Mouse (Mus musculus): ENCODE results near the gene Bclaf3. TPM values are rescaled to one million over a fixed set of nuclear protein-coding genes. Genes with fewer than 3 reads are reported as not detected.
"Not testable (repeated sequence)": the region's sequence is repeated elsewhere in the genome, so short reads cannot be mapped to it uniquely, and the experiment has no call there.

The Bclaf3 gene
- polyA plus RNA-seq (2015; fragmentation: Nextera tagmentation; extraction: Ambion mirVana) = 7.7 and 9.9 TPM in 2 replicates

GRCm38 (mm10) chrX:159526388-159526787 is at the start of gene Bclaf3:
Bclaf3 (plus strand) TSS chrX:159526688.
- 79% methylated on average over 6 of the region's 6 CpGs for WGBS (ENCODE audit: insufficient replicate concordance)
- Histone ChIP-seq H3K4me1 (replicated peaks) (no peaks in the 10 kb centered on the region), H3K4me3 (replicated peaks) (no peak within 1 kb of the TSS), H3K27me3 (no peaks in the 10 kb centered on the region), H3K36me3 (no peaks in the 10 kb centered on the region), H3K4me2 (no peak within 1 kb of the TSS), H3K9ac (no peak within 1 kb of the TSS), H3K9me3 (replicated peaks) (no peaks in the 10 kb centered on the region), H3K27ac (no peak within 1 kb of the TSS)
- DNase-seq = no peak
- ATAC-seq (ENCODE audit: low read depth) = no peak

- H3K27ac ChIP-seq = peak overlapping the region; percentile 80
- 45% methylated on average over 4 of the region's 4 CpGs for WGBS (ENCODE audit: insufficient replicate concordance)
- ATAC-seq (ENCODE audit: low read depth) (peak; percentile 80), DNase-seq (peak; percentile 45)
- H3K9me3 ChIP-seq (replicated peaks); H3K4me3 ChIP-seq (replicated peaks); H3K36me3 ChIP-seq; H3K27me3 ChIP-seq; H3K9ac ChIP-seq: not testable (repeated sequence)
- H3K4me1 ChIP-seq (replicated peaks) = peaks cover 23% of the 10 kb centered on the region
- peak overlapping the region; percentile 47 for H3K4me2 ChIP-seq
Measured at GRCm38 (mm10) chrX:159478243-159478940, 48.1 kb upstream of the Bclaf3 start.

- Histone ChIP-seq H3K27ac (no peak overlapping the region), H3K9ac (no peak overlapping the region), H3K9me3 (replicated peaks) (no peaks in the 10 kb centered on the region), H3K27me3 (no peaks in the 10 kb centered on the region; the same call in 1 of the 2 replicates), H3K4me2 (no peak overlapping the region), H3K36me3 (no peaks in the 10 kb centered on the region), H3K4me1 (replicated peaks) (no peaks in the 10 kb centered on the region), H3K4me3 (replicated peaks) (no peak overlapping the region)
- 42% methylated on average over 1 of the region's 1 CpGs for WGBS (ENCODE audit: insufficient replicate concordance)
- ATAC-seq (ENCODE audit: low read depth) (no peak), DNase-seq (no peak)
Measured at GRCm38 (mm10) chrX:159484247-159484646, 42.2 kb upstream of the Bclaf3 start.

GRCm38 (mm10) chrX:159503181-159503580 is 23.3 kb upstream of the Bclaf3 start:
- Histone ChIP-seq H3K27ac (no peak overlapping the region), H3K4me2 (no peak overlapping the region), H3K9me3 (replicated peaks) (no peaks in the 10 kb centered on the region), H3K4me3 (replicated peaks) (no peak overlapping the region), H3K9ac (no peak overlapping the region), H3K4me1 (replicated peaks) (no peaks in the 10 kb centered on the region), H3K36me3 (no peaks in the 10 kb centered on the region), H3K27me3 (no peaks in the 10 kb centered on the region)
- WGBS (ENCODE audit: insufficient replicate concordance) = 25% methylated on average over 2 of the region's 2 CpGs
- ATAC-seq (ENCODE audit: low read depth) = no peak
- no peak for DNase-seq

- ATAC-seq (ENCODE audit: low read depth) = no peak
- Histone ChIP-seq H3K4me1 (replicated peaks) (no peaks in the 10 kb centered on the region), H3K4me2 (no peak overlapping the region), H3K4me3 (replicated peaks) (peak overlapping the region; percentile 19), H3K9ac (no peak overlapping the region), H3K9me3 (replicated peaks) (no peaks in the 10 kb centered on the region), H3K36me3 (no peaks in the 10 kb centered on the region), H3K27me3 (no peaks in the 10 kb centered on the region), H3K27ac (no peak overlapping the region)
- WGBS (ENCODE audit: insufficient replicate concordance) = 46% methylated on average over 19 of the region's 19 CpGs
- DNase-seq = no peak
Measured at GRCm38 (mm10) chrX:159508331-159509036, 18.0 kb upstream of the Bclaf3 start.

- no peak overlapping the region for H3K27ac ChIP-seq
- ATAC-seq (ENCODE audit: low read depth) (no peak), DNase-seq (no peak)
- H3K27me3 ChIP-seq = no peaks in the 10 kb centered on the region
- H3K9me3 ChIP-seq (replicated peaks) = no peaks in the 10 kb centered on the region
- no peaks in the 10 kb centered on the region for H3K36me3 ChIP-seq
- H3K4me3 ChIP-seq (replicated peaks) = no peak overlapping the region
- whole genome bisulfite sequencing (ENCODE audit: insufficient replicate concordance) = 18% methylated on average over 4 of the region's 4 CpGs
- no peaks in the 10 kb centered on the region for H3K4me1 ChIP-seq (replicated peaks)
- H3K4me2 ChIP-seq = no peak overlapping the region
- no peak overlapping the region for H3K9ac ChIP-seq
Measured at GRCm38 (mm10) chrX:159509042-159509441, 17.4 kb upstream of the Bclaf3 start.

DNA sequence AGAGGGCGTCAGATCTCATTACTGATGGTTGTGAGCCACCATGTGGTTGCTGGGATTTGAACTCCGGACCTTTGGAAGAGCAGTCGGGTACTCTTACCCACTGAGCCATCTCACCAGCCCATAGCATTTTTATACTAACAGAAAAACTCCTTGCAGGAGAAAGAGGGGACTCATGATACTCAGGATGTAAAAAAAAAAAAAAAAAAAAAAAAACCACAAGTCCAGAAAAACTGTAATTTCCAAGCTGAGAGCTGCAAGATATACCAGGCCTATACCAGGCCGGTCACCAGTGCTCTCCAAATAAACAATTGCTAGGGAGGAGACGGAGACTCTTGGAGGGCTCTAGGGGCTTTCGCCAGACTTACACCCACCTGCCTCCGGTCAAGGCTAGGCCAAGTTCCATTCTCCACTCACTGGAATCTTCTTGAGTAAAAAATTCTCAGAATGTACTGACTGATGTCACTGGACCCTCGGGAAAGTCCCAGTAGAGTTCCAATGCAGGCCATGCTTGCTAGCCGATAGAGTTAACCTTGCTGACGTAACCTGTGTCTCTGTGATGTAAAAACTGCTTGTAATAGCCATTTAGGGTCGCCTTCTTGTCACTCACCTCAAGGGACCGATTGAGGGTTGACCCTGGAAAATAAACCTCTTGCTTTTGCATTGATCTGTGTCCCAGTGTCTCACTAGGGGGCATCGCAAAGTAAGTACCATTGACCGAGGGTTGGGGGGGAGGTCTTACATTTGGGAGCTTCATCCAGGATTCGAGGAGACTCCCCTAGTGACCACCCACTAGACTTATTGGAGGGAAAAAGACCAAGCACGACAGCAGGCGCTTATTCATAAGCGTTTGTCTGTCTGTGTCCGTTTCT is 16.4 kb upstream of the Bclaf3 start:
- Histone ChIP-seq H3K4me1 (replicated peaks) (no peaks in the 10 kb centered on the region), H3K9ac (no peak overlapping the region), H3K27me3 (no peaks in the 10 kb centered on the region), H3K27ac (no peak overlapping the region), H3K9me3 (replicated peaks) (no peaks in the 10 kb centered on the region), H3K36me3 (no peaks in the 10 kb centered on the region), H3K4me3 (replicated peaks) (peak overlapping the region; percentile 28), H3K4me2 (peak overlapping the region; percentile 36)
- WGBS (ENCODE audit: insufficient replicate concordance) = 64% methylated on average over 19 of the region's 19 CpGs
- ATAC-seq (ENCODE audit: low read depth) (no peak), DNase-seq (no peak)

GRCm38 (mm10) chrX:159510716-159511051 is 15.8 kb upstream of the Bclaf3 start:
- Histone ChIP-seq H3K9me3 (replicated peaks) (no peaks in the 10 kb centered on the region), H3K4me1 (replicated peaks) (no peaks in the 10 kb centered on the region), H3K36me3 (no peaks in the 10 kb centered on the region), H3K27me3 (no peaks in the 10 kb centered on the region), H3K9ac (no peak overlapping the region), H3K4me2 (peak overlapping the region; percentile 36), H3K4me3 (replicated peaks) (peak overlapping the region; percentile 28), H3K27ac (no peak overlapping the region)
- 56% methylated on average over 9 of the region's 9 CpGs for WGBS (ENCODE audit: insufficient replicate concordance)
- ATAC-seq (ENCODE audit: low read depth) (no peak), DNase-seq (no peak)

DNA sequence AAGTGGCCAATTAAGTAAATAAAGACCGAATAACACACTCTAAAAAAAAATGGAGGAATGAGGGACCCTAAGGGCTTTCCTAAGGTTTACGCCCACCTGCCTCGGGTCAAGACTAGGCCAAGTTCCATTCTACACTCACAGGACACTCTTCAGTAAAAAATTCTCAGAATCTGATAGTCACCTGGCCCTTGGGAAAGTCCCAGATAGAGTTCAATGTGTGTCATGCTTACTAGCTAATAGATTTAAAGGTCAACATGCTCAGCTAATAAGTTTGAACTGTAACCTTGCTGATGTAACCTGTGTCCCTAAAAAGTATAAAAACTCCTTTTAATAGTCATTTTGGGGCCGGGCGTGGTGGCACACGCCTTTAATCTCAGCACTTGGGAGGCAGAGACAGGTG is 10.9 kb upstream of the Bclaf3 start:
- 74% methylated on average over 6 of the region's 6 CpGs for WGBS (ENCODE audit: insufficient replicate concordance)
- no peak for ATAC-seq (ENCODE audit: low read depth)
- no peak for DNase-seq

GRCm38 (mm10) chrX:159521780-159522179 is 4.7 kb upstream of the Bclaf3 start:
- DNase-seq (no peak), ATAC-seq (ENCODE audit: low read depth) (no peak)
- Histone ChIP-seq H3K27me3 (no peaks in the 10 kb centered on the region), H3K4me2 (no peak overlapping the region), H3K4me1 (replicated peaks) (no peaks in the 10 kb centered on the region), H3K9ac (no peak overlapping the region), H3K4me3 (replicated peaks) (no peak overlapping the region), H3K27ac (no peak overlapping the region), H3K9me3 (replicated peaks) (no peaks in the 10 kb centered on the region), H3K36me3 (no peaks in the 10 kb centered on the region)
- 55% methylated on average over 3 of the region's 3 CpGs for WGBS (ENCODE audit: insufficient replicate concordance)

More for the DNA sequence above, 10.9 kb upstream of the Bclaf3 start:
- H3K9ac ChIP-seq = no peak overlapping the region
- no peak overlapping the region for H3K4me3 ChIP-seq (replicated peaks)
- H3K4me1 ChIP-seq (replicated peaks) = no peaks in the 10 kb centered on the region
- H3K4me2 ChIP-seq = no peak overlapping the region
- H3K27me3 ChIP-seq = no peaks in the 10 kb centered on the region
- no peaks in the 10 kb centered on the region for H3K9me3 ChIP-seq (replicated peaks)
- no peaks in the 10 kb centered on the region for H3K36me3 ChIP-seq
- no peak overlapping the region for H3K27ac ChIP-seq

DNA sequence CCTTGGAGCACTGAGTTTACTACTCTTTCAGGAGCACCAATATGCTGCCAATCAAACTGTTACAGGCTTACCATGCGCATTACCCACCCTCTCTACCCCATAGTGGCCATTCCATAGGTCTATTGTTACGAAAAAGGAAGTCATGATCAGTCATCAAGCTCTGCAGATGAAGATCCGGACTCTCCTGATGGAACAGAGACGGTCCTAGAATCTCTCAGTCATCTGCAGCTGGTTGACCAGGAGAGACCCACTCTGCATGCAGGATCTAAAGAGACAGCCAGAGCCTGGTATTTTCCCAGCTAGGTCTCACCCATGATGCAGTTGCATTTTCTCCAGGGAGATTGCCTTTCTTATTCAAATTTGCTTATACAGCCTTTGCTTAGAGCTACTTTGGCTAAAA is 3.8 kb upstream of the Bclaf3 start:
- no peaks in the 10 kb centered on the region for H3K4me1 ChIP-seq (replicated peaks)
- 57% methylated on average over 4 of the region's 4 CpGs for WGBS (ENCODE audit: insufficient replicate concordance)
- no peak overlapping the region for H3K27ac ChIP-seq
- no peak overlapping the region for H3K4me2 ChIP-seq
- no peaks in the 10 kb centered on the region for H3K9me3 ChIP-seq (replicated peaks)
- H3K27me3 ChIP-seq = no peaks in the 10 kb centered on the region
- H3K4me3 ChIP-seq (replicated peaks) = no peak overlapping the region
- H3K36me3 ChIP-seq = no peaks in the 10 kb centered on the region
- no peak for DNase-seq
- H3K9ac ChIP-seq = no peak overlapping the region
- no peak for ATAC-seq (ENCODE audit: low read depth)
